Mouse (Mus musculus): ENCODE measurements around the gene Tmem140.

Tmem140 gene

DNA sequence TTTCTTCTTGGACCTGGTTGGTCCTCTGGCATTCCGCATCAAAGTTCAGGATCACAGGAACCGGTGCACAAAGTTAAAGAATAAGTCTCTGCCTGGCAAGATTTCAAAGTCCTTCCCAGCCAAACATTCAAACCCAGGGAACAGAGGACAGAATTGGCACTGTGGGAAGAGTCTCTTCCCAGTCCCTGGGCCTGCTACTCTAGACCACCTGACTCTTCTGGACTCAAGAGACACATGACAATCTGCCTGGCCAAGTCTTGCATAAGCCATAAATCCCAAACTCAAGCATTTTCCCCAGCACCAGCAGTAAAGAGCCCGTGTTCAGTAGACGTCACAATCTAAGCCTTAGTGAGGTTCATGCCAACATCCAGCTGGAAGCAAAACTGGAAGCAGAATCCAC lies 43.7 kb downstream of the Tmem140 start:
- no peak for ATAC-seq (ENCODE audit: insufficient number of reproducible peaks, low FRiP score, low TSS enrichment)

DNA sequence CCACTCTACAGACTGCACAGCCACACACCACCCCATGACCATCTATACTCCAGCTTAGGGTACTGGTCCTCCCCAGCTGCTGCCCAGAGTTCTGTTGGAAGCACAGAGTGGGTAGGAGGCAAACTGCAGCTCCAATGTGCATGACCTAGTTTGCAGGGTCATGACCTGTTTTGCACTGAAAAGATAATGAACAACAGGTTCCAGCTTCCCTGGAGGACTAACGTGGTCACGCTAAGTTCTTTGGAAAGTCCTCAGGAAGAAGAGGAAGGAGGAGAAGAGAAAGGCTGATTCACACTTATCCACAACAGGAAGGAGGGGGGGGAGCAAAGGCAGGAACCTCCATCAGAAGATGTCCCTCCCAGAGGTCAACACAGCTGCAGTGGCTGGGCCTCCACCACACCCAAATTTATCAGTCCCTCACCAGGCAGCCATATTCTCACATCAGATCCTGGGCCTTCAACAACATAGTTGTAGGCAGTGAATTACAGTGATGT lies 44.2 kb downstream of the Tmem140 start:
- ATAC-seq (ENCODE audit: insufficient number of reproducible peaks, low FRiP score, low TSS enrichment) = no peak

DNA sequence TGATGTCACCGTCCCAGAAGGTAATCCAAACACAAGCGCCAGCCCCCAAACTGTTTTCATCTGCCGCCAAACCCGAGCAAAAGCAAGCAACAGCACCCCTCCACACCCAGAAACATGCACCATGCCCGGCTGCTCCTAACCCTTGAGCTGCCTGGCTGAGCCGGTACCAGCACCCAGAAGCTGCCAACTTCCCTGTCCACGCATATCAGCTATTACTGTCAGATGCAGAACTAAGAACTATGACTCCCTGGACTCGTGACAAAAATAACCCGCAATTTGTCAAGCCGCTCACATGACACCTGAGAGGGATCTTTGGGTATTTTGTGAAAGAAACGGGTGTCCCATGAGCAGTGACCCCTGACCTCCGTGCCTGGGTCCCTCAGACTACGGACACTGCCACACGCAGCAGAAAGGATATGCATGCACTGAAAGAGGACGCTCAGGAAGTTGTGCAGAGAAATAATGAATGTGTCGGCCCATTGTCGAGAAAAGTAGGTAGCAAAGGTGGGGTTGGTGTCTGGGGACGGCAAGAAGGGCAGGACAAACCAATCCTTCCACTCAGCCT lies 44.8 kb downstream of the Tmem140 start:
- ATAC-seq (ENCODE audit: insufficient number of reproducible peaks, low FRiP score, low TSS enrichment) = no peak

DNA sequence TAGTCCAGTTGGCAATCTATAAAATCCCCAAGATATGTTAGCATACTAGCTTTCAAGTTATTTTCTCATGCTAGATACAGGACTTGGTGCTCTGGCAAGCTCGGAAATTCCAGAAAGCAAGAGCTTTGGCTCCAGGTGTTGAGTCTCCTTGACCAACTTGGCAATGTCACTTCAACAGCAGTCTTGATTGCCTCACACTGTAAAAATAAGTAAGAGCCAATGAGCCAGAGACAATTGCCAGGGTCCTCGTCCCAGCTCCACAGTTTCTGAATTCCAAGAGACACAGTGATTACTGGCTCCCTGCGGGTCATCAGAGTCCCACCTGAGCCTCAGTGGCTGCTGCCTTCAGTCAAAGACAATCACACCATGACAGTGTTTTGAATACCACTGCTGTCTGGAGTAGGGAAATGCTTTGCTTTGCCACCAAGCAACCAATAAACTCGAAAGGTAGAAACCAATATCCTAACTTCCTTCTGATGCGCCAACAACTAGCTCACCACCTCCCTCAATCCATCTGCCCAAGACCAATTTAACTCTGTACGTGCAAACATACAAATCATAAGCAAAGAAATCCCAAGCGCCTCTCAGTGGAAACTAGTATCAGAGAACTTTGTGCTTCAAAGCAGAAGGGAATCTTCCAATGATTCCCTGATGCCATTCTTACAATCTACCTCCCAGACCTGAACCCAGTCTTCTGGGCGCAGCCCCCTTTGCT lies 46.8 kb downstream of the Tmem140 start:
- ATAC-seq (ENCODE audit: insufficient number of reproducible peaks, low FRiP score, low TSS enrichment) = 0 out of 2 replicates have a peak, but pooled peaks have one; percentile 7

DNA sequence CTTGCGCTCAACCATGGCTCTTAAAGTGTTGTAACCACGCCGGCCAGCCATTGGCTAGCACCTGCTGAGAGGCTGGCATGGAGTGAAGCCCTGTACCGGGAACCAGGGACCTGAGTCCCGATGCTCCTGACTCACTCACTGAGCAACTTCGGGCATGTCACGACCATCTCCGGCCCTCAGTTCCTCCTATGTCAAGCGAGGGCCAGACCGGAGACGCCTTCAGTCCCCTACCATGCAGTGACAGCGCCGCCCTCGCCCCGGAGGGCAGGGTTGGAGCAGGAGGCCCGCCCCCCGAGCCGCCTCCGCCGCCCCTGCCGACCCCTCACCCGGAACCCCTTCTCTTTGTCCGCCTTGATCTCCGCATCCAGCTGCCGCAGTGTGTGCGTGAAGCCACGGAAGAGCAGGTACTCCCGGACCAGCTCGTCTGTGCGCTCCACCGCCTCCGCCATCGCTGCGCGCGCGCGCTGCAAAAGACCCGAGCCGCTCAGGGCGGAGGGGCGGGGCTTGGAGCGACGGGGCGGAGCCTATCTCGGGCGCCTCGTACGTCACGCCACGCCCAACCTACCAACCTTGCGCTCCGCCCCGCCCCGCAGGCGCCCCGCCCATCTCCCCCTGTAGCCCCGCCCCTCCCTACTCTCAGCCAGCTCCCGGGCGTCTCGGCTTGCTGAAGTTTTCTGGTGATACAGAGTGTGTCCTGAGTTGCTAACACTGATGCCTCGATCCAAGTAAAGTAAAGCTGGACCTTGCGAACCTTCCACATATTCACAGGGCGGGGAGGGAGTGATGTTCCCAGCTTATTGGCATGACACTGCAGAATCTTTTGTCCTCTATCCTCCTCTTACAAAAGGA lies 47.6 kb downstream of the Tmem140 start, which contains the start of gene Wdr91:
Gene Wdr91, minus strand, starts transcription at position 506 of the 849 bp plus-strand sequence.
- ATAC-seq (ENCODE audit: insufficient number of reproducible peaks, low FRiP score, low TSS enrichment) = peak; percentile 83

DNA sequence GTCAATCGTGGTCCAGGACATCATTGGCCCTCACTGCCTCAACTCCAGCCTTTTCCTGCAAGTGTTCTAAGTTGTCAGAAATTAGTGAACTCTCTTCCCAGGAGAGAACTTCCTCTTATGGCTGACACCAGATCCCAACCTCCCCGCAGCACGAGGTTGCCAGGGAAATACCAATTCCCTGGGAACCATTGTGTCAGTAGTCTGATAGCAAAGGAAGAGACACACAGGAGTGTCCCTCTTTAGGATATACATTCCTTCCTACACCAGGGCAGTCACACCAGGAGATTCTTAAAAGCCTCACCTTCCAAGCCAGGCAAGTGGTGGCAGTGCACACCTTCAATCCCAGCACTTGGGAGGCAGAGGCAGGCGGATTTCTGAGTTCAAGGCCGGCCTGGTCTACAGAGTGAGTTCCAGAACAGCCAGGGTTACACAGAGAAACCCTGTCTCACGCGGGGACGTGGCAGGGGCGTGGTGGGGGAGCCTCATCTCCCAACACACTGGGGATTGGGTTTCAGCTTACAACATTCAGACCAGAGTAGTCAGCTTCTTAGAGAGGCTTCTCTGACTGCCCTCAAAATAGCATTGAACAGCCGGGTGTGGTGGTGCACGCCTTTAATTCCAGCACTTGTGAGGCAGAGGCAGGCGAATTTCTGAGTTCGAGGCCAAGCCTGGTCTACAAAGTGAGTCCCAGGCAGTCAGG lies 50.5 kb downstream of the Tmem140 start:
- no peak for ATAC-seq (ENCODE audit: insufficient number of reproducible peaks, low FRiP score, low TSS enrichment)

DNA sequence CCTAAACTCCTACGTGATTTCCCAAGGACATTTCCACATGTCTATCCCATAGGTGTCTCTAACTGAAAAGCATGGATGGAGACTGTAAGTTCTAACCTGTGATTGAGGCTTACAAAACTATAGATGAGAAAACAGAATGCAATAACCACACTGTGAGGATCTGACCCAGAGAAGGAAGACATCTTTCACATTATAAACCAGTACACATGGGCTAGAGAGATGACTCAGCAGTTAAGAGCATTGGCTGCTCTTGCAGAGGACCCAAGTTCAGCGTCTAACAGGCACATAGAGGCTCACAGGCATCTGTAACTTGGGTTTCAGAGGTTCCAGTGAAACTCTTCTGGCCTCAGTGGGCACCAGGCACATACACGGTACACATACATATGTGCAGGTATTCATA lies 51.5 kb downstream of the Tmem140 start:
- ATAC-seq (ENCODE audit: insufficient number of reproducible peaks, low FRiP score, low TSS enrichment) = no peak

DNA sequence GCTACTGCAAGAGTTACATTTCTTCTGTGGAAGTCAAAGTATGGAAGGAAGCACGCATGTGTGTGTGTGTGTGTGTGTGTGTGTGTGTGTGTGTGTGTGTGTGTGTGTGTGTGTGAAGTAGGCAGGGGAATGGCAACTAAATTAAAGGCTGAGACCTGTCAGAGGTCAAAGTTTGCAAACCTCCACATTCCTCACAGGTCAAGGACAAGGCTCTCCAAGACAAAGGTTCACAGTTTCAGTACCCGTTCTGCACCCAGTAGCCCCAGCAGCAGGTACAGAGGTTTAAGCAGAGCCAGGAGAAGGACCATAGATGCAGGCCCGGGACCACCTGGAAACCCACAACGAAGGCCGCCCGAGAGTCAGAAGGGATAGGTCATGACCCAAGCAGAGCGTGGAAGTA lies 56.2 kb downstream of the Tmem140 start:
- no peak for ATAC-seq (ENCODE audit: insufficient number of reproducible peaks, low FRiP score, low TSS enrichment)

DNA sequence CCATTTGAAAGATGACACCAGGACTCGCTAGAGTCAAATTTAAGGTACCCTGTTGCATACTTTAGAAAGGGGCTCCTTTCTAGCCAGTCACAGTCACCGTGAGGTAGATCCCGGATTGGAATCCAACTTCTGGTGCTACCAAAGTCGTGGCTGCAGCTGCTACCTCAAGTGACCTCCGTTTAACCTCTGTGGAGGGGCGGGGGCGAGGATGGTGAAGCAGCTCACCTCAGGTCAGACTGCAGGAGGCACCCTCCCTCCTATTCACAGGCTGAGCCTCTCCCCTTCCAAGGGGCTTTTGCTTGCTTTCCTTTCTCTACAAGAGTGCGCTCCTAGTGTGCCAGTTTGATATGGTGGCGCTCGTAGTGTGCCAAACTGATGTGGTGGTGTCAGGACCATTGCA lies 57.0 kb downstream of the Tmem140 start, which contains the start of gene Stra8:
Gene Stra8, plus strand, starts transcription at position 208 of the 400 bp plus-strand sequence.
- no peak for ATAC-seq (ENCODE audit: insufficient number of reproducible peaks, low FRiP score, low TSS enrichment)

DNA sequence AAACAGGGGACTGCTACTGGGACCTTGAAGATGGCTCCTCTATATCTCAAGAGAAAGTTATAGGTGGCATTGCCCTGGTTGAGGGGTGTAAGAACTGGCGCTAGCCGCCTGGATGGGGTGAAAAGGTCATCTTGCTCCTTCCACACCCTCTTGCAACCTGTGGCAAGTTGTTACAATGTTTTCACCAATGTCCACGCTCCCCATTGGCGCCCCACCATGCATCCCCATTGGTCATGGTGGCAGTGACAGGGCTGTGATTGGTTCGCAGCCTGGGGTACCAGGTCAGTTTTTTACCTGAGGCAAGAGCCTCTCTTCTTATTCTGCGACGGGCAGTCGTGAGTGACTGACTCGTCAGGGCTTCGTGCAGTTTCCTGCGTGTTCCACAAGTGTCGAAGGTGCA lies 57.7 kb downstream of the Tmem140 start:
- no peak for ATAC-seq (ENCODE audit: insufficient number of reproducible peaks, low FRiP score, low TSS enrichment)

DNA sequence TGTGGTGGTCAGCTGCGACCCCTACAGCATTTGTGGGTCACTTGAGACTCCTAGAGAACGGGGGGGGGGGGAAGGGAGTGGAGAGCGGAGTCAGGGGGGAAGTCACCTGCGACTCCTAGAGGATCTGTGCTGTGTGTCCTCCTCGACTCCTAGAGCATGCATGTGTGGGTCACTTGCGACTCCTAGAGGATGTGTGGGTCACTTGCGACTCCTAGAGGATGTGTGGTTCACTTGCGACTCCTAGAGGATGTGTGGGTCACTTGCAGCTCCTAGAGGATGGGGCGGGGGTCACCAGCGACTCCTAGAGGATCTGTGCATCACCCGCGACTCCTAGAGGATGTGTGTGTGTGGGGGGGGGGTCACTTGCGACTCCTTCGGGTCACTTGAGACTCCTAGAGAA lies 59.0 kb downstream of the Tmem140 start:
- peak; percentile 47; the same call in 1 of the 2 replicates for ATAC-seq (ENCODE audit: insufficient number of reproducible peaks, low FRiP score, low TSS enrichment)

Measured in cerebellum, adult (tissue).